Mouse (Mus musculus) brown adipose tissue, adult 24 weeks (tissue): ENCODE results near the gene 4632433K11Rik. TPM values are rescaled to one million over a fixed set of nuclear protein-coding genes. Genes with fewer than 3 reads are reported as not detected.
"Not testable (repeated sequence)": the region's sequence is repeated elsewhere in the genome, so short reads cannot be mapped to it uniquely, and the experiment has no call there.

ENCODE experiments used
- H3K27ac ChIP-seq: fragments of 200-500 bp; replicated peaks from 2 replicates; pipeline ENCODE4 v1.5.1; 2012; ENCODE audit warnings: low read depth, mild to moderate bottlenecking, low read length
- H3K4me1 ChIP-seq: fragments of 200-500 bp; 2 replicates; pipeline ENCODE4 v1.6.1; 2012; ENCODE audit warnings: low read length, mixed read lengths; ENCODE audit not compliant: control insufficient read depth, insufficient read depth, insufficient read length
- H3K4me3 ChIP-seq: fragments of 200-500 bp; 2 replicates; pipeline ENCODE4 v1.5.1; 2012; ENCODE audit warnings: low read depth, mild to moderate bottlenecking, low read length, moderate library complexity; ENCODE audit not compliant: insufficient read depth
- polyA plus RNA-seq: library from polyadenylated mRNA; stranded (reverse); fragments of >200 nt; gene quantifications from 2 replicates; pipeline ENCODE4 v1.2.4, GENCODE M21; 2012; ENCODE audit not compliant: missing spikeins, insufficient read depth, insufficient read length

The 4632433K11Rik gene
- polyA plus RNA-seq, 1 experiment = not detected

DNA sequence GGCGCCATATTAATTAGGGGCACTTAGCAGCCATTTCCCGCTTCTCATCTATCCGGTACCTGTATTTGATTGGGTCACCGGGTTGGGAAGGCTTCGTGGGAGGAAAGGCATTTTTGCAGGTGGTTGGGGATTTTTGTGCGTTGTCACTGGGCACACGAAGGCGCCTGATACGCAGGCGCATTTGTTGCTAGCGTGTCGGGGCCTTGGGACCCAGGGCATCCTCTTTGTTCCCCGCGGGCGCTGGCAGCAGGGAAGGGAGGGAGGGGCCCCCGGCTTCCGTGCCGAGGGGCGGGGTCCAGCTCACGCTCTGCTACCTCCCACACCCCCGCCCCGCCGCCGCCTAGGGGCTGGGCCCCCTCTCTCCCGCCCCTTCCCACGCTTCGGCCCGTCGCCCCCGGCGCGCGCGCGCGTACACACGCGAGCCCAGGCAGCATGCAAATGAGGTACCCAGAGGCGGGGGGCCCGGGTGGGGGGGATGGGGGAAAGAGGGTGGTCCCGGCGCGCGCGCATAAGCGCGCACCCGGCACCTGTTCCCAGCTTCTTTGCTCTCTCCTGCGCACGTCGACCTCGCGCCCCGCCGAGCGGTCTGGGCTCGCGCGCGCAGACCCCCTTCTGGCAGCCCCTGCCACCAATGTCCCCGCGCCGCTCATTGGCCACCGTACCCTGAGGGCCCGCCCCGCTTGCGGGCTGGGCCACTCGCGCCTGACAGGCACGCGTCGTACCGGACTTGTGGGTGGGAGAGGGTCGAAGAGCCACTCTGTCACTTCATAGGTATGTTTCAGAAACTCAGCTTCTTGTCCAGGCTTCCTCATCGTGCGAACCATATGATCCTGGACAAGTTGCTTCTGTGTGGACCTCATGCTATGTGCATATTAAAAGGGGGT, 18.6 kb upstream of the 4632433K11Rik start, which contains the start of gene Gm44973:
TSS of gene Gm44973 (plus strand) at position 379 of the 884 bp plus-strand sequence.
- peaks cover 3% of the 10 kb centered on the region; the same call in 1 of the 2 replicates for H3K4me1 ChIP-seq
- peak within 1 kb of the TSS; percentile 98 for H3K4me3 ChIP-seq
- H3K27ac ChIP-seq = peak within 1 kb of the TSS; percentile 99

DNA sequence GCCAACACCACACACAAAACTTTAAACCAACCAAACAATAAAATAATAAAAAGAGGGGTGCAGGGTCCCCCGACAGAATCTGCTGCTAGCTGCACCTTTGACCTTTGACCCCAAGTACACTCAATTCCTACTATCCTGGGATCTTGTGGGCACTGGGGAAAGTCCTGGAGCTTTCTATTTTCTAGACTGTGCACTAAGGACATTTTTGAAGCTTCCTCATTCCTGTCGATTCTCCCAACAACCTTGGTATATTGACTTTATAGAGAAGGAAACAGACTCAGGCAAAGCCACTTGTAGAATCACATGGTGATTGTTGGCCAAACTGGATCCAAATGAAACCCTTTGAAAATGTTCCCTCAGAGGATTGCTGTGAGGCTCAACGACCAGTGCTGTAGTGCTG, 17.9 kb upstream of the 4632433K11Rik start:
- H3K27ac ChIP-seq = peak overlapping the region; percentile 77
- H3K4me1 ChIP-seq = peaks cover 3% of the 10 kb centered on the region; the same call in 1 of the 2 replicates
- H3K4me3 ChIP-seq = peak overlapping the region; percentile 75

DNA sequence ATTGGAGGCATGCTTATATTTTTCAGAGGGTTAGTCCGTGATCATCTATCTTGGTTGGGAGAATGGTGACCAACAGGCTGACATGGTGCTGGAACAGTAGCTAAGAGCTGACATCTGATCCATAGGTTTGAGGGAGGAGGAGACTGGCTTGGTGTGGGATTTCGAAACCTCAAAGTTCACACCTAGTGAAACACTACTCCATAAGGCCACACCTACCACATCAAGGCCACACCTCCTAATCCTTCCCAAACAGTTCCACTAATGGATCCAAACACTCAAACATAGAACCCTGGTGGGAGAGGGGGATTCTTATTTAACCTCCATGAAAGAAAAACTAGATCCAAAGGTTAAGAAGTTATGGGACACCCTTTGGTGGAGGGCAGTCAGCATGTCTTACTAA, 17.0 kb upstream of the 4632433K11Rik start:
- Histone ChIP-seq H3K4me3 (no peak overlapping the region), H3K27ac (no peak overlapping the region), H3K4me1 (peaks cover 7% of the 10 kb centered on the region; the same call in 1 of the 2 replicates)

DNA sequence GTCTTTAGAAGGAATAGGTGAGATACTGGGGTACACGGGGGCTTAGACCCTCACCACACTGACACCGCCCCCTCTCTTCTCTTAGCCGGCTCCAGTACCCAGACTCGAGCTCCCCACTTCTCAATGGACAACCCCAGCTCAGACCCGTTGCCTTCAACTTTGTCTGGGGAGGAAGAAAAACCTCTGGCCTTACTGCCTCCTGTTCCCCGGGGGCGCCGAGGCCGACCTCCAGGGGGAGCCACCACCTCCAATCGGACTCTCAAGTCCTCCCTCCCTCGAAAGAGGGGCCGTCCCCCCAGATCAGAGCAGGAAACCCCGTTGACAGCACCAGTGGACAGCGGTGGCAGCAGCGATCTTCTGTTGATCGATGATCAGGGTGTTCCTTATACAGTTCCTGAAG, 16.6 kb upstream of the 4632433K11Rik start:
- no peak overlapping the region for H3K4me3 ChIP-seq
- no peak overlapping the region for H3K27ac ChIP-seq
- peaks cover 7% of the 10 kb centered on the region; the same call in 1 of the 2 replicates for H3K4me1 ChIP-seq

DNA sequence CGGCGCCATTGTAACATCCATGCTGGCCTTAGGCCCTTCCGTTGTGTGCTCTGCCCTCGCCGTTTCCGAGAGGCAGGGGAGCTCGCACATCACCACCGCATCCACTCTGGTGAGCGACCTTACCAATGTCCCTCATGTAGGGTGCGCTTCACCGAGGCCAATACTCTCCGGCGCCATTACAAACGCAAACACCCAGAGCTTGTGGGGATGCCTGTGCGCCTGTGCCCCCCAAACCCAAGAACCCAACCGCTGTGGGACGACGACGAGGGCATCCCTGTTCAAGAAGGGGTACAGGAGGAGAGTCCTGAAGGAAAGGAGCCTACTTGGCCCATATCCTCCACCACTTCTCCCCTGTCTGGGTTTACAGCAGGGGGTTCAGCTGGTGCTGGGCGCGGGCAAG, 16.0 kb upstream of the 4632433K11Rik start:
- no peak overlapping the region for H3K4me3 ChIP-seq
- no peak overlapping the region for H3K27ac ChIP-seq
- H3K4me1 ChIP-seq = peaks cover 7% of the 10 kb centered on the region; the same call in 1 of the 2 replicates

DNA sequence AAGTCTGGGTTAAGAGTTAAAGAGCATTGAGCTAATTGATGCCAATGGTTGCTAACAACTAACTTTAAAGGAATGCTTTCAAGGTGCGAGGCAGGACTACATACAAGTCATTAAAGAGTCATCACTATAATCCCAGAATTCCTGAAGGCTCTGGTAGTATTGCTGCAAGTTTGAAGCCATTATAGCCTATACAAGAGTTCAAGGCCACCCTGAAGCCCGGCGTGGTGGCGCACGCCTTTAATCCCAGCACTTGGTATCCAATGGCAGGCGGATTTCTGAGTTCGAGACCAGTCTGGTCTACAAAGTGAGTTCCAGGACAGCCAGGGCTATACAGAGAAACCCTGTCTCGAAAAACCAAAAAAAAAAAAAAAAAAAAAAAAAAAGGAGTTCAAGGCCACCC, 14.3 kb upstream of the 4632433K11Rik start:
- Histone ChIP-seq H3K27ac (peak overlapping the region; percentile 93), H3K4me3 (peak overlapping the region; percentile 64)
- H3K4me1 ChIP-seq = not testable (repeated sequence)

DNA sequence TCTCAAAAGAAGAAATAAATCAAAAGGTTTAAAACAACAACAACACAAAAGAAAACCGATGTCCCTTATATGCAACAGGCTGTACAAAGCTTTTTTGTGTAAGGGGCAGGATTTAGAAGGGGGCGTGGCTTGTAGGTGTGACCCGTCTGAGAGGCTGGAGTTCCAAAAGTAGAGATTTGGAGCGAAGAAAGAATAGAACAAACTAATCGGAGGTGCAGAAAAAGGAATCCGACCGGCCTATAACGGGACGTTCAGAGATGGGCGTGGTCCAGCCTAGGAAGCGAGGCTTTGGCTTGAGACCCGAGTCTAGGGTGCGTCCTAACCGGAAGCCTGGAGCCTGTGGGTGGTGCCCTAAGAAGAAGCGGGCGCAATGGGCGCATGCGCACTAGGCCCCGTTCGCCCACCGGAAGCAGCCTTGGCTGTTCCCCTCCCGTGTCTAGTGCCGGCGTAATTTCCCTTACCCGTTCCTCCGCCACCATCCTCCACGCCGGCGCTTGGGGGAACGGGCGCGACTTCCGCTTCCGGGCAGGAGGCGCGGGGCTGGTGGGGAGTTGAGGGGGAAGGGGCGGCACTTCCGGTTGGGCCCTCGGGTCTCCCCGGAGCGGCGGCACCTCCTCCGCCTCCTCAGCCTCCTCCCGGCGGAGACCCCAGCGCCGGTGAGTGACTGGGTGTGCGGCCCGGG, 13.8 kb upstream of the 4632433K11Rik start, which contains the start of the genes Zfp865 and Ccdc106:
TSS of gene Zfp865 (plus strand) at position 377 of the 682 bp plus-strand sequence.
TSS of gene Ccdc106 (plus strand) at position 554 of the 682 bp plus-strand sequence.
- H3K4me1 ChIP-seq = peaks cover 7% of the 10 kb centered on the region; the same call in 1 of the 2 replicates
- H3K27ac ChIP-seq = peak within 1 kb of the TSS; percentile 93
- H3K4me3 ChIP-seq = peak within 1 kb of the TSS; percentile 64

DNA sequence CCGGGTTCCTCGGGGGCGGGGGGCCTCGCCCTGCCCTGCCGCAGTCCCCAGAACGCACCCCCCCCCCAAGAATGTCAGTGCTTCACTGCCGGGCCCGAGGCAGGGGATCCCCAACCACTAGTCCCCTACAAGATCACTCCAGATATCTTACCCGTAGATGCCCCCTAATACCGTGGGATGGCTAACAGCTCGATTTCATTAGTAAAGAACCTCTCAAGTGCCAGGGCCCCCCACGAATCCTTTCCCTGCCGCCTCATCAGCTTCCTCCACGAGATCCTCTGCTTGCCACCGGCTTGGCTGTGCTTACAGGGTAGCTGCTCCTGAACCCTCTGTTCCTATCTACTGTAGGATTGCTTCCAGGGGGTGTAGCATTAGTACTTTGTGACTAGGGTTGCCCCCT, 13.2 kb upstream of the 4632433K11Rik start:
- Histone ChIP-seq H3K27ac (peak overlapping the region; percentile 88), H3K4me3 (peak overlapping the region; percentile 64), H3K4me1 (peaks cover 7% of the 10 kb centered on the region; the same call in 1 of the 2 replicates)

DNA sequence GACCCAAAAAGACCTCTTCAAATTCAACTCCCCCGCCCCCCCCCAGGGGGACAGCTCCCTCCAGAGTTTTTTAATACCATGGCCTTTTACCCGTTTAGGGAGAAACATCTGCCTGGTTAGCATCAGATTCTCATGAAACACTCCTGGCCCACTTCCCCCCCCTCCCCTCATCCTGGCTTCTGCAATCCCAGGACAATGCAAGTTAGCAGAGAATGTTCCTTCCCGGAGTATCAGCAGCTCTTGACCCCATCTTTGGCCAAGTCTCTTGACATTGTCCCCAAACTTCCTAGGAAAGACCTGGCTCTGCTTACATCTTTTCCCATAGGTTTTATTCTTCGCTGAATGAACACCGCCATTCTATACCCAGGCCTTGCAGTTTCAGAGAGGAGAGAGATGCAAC, 12.7 kb upstream of the 4632433K11Rik start:
- Histone ChIP-seq H3K4me1 (peaks cover 7% of the 10 kb centered on the region; the same call in 1 of the 2 replicates), H3K4me3 (peak overlapping the region; percentile 64), H3K27ac (peak overlapping the region; percentile 88; the same call in 1 of the 2 replicates)

DNA sequence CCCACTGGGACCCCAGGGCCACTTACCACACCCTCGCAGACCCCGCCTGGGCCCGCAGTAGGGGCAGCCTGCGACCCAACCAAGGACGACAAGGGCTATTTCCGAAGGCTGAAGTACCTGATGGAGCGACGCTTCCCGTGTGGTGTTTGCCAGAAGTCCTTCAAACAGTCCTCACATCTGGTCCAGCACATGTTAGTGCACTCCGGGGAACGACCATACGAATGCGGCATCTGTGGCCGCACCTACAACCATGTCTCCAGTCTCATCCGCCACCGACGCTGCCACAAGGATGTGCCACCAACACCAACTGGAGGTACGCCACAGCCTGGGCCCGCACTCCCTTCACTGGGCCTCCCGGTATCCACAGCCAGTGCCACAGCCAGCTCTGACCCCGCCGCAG, 4.4 kb upstream of the 4632433K11Rik start:
- no peak overlapping the region for H3K27ac ChIP-seq
- no peaks in the 10 kb centered on the region for H3K4me1 ChIP-seq
- no peak overlapping the region for H3K4me3 ChIP-seq

DNA sequence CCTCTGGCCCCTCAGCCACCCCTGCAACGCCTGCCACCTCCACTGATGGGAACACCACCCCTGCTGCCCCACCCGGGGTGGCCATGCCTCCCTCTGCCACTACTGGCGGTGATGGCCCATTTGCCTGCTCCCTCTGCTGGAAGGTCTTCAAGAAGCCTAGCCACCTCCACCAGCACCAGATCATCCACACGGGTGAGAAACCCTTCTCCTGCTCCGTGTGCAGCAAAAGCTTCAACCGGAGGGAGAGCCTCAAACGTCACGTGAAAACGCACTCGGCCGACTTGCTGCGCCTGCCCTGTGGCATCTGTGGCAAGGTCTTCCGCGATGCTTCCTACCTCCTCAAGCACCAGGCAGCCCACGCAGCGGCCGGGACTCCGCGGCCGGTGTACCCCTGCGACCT, 4.0 kb upstream of the 4632433K11Rik start:
- H3K4me3 ChIP-seq = no peak overlapping the region
- H3K27ac ChIP-seq = no peak overlapping the region
- H3K4me1 ChIP-seq = no peaks in the 10 kb centered on the region

DNA sequence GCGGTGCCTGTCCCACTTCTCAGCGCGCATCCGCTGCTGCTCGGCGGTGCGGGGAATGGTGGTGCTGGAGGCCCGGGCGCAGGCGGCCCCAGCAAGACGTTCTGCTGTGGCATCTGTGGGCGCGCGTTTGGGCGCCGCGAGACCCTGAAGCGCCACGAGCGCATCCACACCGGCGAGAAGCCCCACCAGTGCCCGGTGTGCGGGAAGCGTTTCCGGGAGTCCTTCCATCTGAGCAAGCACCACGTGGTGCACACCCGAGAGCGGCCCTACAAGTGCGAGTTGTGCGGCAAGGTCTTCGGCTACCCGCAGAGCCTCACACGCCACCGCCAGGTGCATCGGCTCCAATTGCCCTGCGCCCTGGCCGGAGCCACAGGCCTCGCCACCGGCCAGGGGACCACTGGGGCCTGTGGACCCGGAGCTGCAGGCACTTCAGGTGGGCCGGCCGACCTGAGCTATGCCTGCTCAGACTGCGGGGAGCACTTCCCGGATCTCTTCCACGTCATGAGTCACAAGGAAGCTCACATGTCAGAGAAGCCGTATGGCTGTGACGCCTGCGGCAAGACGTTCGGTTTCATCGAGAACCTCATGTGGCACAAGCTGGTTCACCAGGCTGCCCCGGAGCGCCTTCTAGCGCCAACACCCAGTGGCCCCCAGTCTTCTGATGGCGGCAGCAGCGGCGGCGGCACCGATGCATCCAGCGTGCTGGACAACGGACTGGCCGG, 3.2 kb upstream of the 4632433K11Rik start:
- no peak overlapping the region for H3K4me3 ChIP-seq
- no peaks in the 10 kb centered on the region for H3K4me1 ChIP-seq
- H3K27ac ChIP-seq = no peak overlapping the region

DNA sequence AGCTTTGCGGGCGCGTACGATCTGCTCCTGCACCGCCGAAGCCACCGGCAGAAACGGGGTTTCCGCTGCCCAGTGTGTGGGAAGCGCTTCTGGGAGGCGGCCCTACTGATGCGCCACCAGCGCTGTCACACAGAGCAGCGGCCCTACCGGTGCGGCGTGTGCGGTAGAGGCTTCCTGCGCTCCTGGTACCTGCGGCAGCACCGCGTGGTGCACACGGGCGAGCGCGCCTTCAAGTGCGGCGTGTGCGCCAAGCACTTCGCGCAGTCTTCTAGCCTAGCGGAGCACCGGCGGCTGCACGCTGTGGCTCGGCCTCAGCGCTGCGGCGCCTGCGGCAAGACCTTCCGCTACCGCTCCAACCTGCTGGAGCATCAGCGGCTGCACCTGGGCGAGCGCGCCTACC, 2.4 kb upstream of the 4632433K11Rik start:
- Histone ChIP-seq H3K27ac (no peak overlapping the region), H3K4me1 (no peaks in the 10 kb centered on the region), H3K4me3 (no peak overlapping the region)

DNA sequence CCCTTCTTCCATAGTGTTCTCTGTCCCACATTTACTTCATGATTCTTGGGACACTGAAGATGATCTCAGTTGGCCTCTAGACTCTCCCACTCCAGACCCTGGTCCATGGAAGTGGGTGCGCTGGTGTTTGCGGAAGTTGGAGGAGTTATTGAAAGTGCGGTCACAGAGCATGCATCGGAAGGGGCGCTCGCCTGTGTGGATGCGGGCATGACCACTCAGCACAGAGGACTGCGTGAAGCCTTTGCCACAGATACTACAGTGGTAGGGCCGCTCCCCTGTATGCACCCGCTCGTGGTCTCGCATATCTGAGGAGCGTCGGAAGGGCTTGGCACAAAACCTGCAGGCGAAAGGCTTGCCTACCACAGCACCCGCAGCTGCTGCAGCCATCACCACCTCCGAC, 1.7 kb downstream of the 4632433K11Rik start:
- H3K4me3 ChIP-seq = no peak overlapping the region
- no peak overlapping the region for H3K27ac ChIP-seq
- H3K4me1 ChIP-seq = peaks cover 3% of the 10 kb centered on the region; the same call in 1 of the 2 replicates

DNA sequence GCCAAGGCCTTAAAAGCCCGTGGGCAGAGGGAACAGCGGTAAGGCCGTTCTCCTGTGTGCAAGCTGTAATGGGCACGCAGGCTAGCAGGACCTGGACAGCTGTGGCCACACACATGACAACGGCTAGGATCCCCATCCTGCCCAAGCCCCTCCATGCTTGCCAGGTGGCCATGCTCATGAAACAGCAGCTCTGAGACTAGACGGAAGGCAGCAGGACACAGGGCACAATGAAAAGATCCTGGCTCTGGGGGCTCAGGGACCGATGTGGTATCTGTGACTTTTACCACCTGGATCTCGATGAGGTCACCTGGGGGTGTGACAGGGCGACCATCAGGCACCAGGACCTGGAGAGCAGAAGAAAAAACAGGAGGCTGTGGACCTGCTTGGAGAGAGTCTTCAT, 2.2 kb downstream of the 4632433K11Rik start:
- H3K4me3 ChIP-seq = no peak overlapping the region
- H3K4me1 ChIP-seq = peaks cover 3% of the 10 kb centered on the region; the same call in 1 of the 2 replicates
- H3K27ac ChIP-seq = no peak overlapping the region
